Mouse (Mus musculus) frontal cortex, postnatal 14 days (tissue): ENCODE results near the gene Supt6.
A peak's percentile ranks its signal among the peaks of the same experiment; 100 is the strongest.

Experiments
- DNase-seq, 2 experiments: peaks; one replicate each; pipeline ENCODE4 v3.0.0; 2022; ENCODE audit warnings: low spot score in 2 of 2

The Supt6 gene

DNA sequence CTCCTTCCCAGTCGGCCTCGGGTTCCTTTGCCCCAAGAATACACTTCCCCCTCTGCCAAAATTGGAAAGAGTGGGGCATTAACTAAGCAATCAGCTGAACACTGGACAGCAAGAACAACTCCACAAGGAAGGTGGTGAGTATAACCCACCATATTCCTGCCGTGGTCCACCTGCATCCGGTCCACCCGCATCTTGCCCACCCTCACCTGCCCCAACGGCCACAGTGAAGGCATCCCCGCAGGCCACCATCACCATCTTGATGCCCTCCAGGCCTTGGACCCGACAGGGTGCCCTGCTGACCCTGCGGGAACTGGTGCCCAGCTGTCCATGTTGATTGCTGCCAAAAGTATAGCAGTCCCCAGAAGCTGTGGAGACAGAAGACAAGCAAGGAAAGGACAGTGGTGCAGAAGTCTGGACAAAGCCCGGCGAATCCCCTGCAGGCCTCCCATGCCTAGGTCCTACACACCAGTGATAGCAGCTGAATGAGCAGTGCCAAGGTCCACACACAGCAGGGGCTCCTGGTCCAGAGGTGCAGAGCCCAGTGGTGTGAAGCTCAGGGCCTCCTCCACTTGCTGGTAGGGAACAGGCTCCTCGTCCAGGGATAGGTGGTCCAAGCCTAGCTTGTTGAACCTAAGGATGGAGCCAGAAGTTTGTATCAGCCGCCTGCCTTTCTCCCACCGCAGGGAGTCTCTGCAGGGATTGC, 78.4 kb downstream of the Supt6 start:
- no peak for DNase-seq

DNA sequence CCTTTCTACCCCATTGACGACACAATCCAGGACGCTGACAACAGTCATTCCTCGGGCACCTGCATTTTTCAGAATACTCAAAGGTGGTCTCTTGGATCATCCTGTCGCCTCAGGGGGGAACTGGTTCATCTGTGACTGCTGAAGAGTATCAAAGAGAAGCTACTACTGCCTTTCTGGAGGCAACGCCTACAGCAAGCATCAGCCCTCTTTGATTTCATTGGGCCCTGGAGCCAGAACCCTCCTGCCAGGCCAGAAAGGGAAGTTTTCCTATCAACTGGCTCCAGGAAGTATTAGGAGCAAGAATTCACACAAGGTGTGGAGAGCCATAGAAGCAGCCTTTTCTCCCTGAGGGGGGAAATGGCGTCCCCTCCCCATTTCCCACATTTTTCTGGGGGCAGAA, 79.1 kb downstream of the Supt6 start:
- DNase-seq, result no peak

DNA sequence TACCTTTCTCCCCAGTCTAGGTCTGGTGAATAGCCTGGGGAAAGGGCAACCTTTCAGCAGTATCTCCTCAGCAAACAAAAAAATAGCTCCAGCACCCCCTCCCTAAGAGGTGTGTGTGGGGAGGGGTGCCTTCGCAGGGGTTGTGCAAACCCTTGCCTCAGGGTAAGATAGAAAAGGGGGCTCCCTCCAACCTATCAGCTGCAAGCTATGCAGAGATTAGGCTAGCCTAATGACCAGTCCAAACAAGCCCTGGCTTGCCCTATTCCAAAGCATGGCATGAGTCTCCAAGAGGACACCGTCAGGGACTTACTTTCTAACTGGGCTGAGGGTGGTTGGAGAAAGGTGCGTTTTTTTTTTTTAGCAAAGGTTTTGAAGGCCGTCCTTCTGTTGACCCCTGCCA, 79.6 kb downstream of the Supt6 start:
- DNase-seq, result no peak

DNA sequence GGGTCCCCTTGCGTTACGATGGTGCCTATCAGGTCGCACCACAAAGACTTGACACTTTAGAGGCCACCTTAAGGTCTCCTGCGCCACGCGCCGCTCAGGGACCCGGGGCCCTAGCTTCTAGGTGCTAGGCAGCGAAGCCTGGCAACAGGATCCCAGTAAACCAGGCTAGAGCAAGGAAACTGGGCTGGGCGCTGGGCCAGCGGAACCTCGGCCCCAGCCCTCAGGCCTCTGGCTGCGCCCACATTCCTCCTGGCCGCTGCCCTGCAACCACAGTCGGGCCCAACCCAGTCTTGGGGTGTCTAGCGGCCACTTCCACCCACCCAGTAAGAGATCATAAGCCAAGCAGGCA, 80.1 kb downstream of the Supt6 start:
- no peak for DNase-seq

DNA sequence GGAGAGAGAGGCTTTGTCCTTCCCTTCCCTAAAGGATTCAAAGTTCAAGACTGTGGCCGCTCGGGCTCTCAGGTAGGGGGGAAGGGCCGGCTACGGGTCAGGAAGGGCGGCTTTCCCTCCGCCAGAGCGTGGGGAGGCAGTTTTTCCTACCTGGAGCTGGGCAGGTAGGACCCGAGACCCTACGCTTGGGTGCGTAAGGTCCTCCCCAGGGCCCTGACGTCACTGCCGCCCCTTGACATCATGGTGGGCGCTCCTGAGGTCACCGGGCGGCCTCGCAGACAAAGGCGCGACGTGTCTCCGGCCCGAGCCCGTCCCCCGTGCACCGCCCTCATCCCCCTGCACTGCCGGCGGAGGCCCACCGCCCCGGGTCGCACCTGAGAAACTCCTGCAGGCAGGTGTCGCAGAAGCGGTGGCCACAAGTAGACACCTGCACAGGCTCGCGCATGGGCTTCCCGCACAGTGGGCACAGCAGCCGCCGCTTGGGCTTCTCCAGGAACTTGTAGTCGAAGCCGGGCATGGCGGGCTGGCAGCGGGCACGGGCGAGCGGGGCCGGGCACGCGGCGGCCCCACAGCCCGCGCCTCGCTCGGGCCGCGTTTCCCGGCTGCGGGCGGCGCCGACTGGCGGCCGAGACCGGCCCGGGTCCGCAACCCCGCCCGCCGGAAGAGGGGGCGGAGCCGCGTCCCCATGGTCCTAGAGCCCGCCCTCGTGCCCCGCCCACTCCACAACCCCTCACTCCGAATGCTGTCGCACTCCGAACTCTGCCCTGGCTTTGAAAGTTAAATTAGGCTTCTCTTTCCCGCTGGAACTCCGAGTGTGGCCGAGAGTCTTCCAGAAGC, 80.6 kb downstream of the Supt6 start, which contains the start of gene Traf4:
TSS of gene Traf4 (minus strand) at position 666 of the 837 bp plus-strand sequence.
- peak in 1 of 2 experiments; percentile 65 for DNase-seq

DNA sequence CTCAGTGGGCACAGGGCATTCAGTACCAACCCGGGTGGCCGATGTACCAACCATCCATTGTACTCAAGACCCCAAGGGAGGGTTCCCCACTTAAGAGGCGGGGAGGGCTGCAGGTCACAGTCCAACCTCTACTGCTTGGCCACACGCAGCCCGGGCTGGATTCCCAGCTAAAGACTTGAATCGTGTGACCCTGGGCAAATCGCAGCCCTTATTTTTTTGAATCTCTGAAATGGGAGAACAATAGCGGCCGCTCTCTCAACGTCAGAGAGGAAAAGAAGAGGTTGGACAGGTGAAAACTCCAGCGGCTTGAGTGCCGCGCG, 81.2 kb downstream of the Supt6 start:
- no peak for DNase-seq

DNA sequence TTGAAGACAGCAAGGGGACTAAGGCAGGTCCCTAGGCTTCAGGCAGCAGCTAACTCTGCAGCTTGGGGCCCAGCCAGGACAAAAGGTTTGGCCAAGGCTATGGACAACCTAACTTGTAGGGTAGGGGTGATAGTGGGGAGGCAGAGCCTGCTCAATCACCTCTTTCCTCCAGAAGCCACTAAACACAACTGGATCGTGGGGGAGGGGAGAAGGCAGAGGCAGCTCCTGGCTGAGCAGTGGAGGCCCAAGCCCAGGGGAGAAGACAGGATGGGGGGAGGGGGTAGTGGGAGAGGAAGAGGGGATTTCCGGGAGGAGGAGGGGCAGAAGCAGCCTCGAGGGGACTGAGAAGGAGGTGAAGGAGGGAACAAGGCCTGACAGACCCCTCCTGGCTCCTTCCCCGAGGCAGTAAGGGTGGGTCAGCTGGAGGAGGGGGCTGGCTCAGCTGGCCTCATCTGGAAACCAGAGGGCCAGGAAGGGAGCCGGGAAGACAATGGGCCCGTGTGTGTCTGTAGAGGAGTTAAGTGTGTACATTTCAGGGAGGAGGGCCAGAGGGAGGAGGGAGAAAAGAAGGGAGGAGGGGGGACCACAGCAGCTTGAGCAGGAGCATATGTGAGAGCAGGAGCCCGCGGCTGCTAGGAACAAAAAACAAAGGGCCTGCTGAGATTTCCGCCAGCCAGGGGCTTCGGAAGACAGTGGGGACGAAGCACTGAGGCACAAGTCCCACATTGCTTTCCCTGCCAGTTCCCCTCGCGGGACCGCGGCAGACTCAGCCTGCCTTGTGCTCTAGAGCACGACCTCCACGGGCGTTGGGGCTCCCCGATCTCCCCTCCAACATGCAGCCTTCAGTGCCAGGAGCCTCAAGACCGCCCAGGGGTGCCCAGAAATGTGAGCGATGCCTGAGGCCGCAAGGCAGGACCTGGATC, 81.8 kb downstream of the Supt6 start:
- DNase-seq, result no peak

DNA sequence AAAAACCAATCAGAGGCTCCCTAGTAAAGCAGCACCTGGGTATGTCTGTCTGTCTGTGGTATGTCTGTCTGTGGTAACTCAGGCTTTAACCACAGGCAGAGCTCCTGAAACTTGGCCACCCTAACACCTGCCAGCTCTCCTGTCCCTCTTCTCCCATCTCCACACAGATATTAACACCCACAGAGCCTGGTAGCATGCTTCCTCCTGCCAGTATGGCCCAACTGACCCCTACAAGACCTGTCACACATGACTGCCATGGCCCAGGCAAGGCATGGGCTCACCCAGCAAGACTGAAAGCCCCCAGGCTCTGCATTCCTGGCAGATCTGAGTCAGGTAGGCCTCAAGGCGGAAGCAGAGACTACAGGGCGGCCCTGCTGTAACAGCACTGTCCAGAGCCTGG, 82.7 kb downstream of the Supt6 start:
- DNase-seq, result no peak

DNA sequence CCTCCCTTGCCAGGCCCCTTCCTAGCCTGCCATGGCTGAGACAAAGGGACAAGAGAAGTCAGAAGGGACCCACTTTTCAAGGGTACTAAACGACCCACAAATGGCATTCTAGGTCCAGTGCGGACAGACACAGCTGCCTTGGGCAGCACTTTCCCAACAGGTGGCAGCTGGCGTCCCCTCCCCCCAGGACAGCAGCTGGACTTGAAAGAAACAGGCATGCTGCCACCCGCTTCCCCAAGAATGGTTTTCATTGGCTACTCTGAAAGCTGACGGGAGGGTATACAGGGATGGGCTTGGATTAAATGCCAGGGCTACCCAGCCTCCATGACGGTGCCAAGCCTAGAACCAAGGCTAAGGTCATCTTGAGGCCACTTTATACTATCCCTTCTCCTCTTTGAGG, 83.3 kb downstream of the Supt6 start:
- peak; percentile 50 to 77 for DNase-seq

DNA sequence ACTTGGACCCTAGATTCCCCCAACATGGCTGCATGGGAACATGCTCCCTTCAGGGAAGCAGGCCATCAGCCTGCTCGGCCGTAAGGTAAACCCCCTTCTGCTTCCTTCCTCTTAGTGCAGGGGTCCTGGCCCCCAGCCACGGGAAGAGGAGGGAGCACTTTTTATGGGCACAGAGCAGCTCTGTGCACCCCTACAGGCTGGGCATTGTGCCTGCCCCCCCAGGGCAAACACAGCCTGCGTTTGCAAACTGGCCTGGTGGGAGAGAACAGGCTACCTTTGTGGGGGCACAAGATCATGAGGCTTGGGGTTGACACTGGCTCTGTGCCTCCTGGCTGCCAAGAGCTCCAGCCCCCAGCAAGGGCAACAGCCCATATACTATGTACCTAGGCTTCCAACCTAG, 83.8 kb downstream of the Supt6 start:
- no peak for DNase-seq

DNA sequence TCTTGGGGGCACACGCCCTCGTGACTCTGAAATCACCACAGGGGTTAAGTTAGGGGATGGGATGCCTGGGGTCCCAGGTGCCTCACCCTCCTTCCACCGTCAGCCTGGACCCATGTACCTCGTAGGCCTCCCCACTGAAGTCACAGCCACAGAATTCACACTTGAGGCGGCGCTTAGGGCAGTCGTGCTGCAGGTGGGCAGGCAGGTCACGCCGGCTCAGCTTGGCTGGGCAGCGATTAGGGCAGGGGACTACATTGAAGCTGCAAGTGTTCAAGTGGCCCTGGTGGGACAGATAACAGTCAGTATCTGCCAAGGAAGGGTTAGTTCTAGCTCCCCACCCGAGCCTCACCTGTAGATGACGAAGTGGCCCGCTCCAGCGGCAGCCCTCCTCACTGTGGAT, 84.6 kb downstream of the Supt6 start:
- DNase-seq, result no peak

DNA sequence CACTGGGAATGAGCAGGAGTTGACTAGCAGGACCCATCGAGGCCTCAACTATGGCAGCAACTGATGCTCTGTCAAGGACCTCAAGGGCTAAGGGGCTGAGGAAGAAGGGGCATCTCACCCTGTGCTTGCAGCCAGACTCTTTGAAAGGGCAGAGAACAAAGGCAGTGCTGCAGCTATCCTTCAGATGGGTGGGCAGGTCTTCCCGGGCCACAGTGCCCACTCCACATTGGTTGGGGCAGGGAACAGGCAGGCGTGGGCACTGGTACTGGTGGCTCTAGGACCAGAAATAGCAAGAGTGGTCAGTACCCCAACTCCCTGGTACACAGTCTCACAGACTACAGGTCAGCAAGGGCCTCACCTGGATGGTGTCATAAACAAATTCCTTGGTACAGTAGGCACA, 85.1 kb downstream of the Supt6 start:
- no peak for DNase-seq

DNA sequence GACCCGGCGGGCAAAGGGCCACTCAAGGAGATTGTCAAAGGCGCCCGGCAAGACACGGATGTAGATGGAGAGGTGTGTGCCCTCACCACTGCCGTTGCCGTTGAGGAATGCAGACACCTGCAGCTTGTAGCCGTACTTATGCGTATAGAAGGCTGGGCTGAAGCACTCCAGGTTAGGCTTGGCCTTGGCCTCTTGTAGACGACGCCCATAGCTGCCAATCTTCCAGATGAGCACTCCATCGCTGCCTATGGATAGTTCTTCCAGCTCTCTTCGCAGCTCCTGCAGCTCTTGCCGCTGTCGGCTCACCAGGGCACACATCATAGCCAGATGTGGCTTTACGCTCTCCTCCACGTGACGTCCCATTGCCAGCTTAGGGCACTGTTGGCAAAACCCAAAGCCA, 85.6 kb downstream of the Supt6 start:
- DNase-seq, result no peak

DNA sequence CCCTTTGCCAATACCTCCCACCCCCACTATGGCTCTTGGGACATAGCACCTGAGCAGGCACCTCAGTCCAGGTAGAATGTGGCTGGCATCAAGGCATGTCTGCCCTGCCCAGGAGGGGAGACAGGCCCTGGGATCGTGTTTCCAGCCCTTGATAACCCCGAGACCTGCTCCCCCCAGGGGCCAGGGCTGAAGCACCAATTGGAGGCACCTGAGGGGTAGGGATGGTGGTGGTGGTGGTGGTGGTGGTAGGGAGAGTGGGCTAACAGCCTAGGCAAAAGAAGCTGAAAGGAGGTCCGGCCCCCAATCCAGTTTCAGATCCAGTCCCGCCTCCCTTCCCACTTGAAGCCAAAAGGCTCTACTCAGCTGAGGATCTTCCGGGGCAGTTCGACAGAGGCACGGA, 86.2 kb downstream of the Supt6 start:
- DNase-seq, result no peak

DNA sequence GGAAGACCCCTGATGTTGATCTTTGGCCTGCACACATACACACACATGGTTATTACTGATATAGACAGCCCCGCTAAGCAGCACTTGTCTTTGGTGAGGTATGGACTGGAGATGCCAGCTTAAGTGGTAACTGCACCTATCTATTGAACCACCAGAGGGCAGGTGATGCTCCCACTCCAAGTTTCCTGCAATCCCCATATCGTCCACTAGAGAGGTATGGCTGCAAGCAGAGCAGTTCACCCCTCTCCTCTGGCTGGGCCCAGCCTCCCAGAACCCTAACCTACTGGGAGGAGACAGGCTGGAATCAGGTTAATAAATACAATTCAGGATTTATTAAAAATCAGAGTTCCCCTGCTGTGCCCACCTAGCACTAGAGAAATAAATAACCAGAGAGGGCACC, 86.7 kb downstream of the Supt6 start:
- DNase-seq, result peak; percentile 69 to 74
